Mouse (Mus musculus) forebrain, embryonic 13.5 days (tissue): ENCODE measurements around the gene Fnbp4. TPM values are rescaled to one million over a fixed set of nuclear protein-coding genes. Genes with fewer than 3 reads are reported as not detected.

Experiments
- polyA plus RNA-seq: library from polyadenylated mRNA; unstranded; fragments of >200 nt; fragmentation: Nextera tagmentation; extraction: Ambion mirVana; gene quantifications from 2 replicates; pipeline ENCODE4 v1.2.1, GENCODE M21; 2015

The Fnbp4 gene
- polyA plus RNA-seq, 1 experiment from 2014 or later, result 113 TPM

Other genes starting within 250 kb of the Fnbp4 start
- gene Ptprj, start 164.7 kb upstream of the Fnbp4 start, polyA plus RNA-seq, result 2.1 and 2.2 TPM in 2 replicates
- 30.7 and 36.4 TPM in 2 replicates for gene Nup160, start 68.2 kb upstream of the Fnbp4 start, polyA plus RNA-seq
- 0.21 and 1.1 TPM in 2 replicates for gene Agbl2, start 37.4 kb downstream of the Fnbp4 start, polyA plus RNA-seq
- gene Mtch2, start 101.8 kb downstream of the Fnbp4 start, polyA plus RNA-seq, result 275 and 283 TPM in 2 replicates
- gene C1qtnf4, start 140.5 kb downstream of the Fnbp4 start, polyA plus RNA-seq, result 9.0 and 9.4 TPM in 2 replicates
- 59.2 and 67.6 TPM in 2 replicates for gene Kbtbd4, start 159.4 kb downstream of the Fnbp4 start, polyA plus RNA-seq
- gene Ndufs3, start 159.5 kb downstream of the Fnbp4 start, polyA plus RNA-seq, result 219 and 222 TPM in 2 replicates
- 132 and 138 TPM in 2 replicates for gene Celf1, start 195.0 kb downstream of the Fnbp4 start, polyA plus RNA-seq